Mouse (Mus musculus): ENCODE measurements at regions not wholly inside any gene's neighbourhood (a gene's known extent, or its start where the extent isn't known, plus 50 kb on each side); places are given as distances from the start of the nearest gene placed in this dataset.

GRCm38 (mm10) chr14:71895468-71895867 is 596.2 kb downstream of the Gm9195 start:
- no peak for DNase-seq (ENCODE audit: low read depth, low spot score)

DNA sequence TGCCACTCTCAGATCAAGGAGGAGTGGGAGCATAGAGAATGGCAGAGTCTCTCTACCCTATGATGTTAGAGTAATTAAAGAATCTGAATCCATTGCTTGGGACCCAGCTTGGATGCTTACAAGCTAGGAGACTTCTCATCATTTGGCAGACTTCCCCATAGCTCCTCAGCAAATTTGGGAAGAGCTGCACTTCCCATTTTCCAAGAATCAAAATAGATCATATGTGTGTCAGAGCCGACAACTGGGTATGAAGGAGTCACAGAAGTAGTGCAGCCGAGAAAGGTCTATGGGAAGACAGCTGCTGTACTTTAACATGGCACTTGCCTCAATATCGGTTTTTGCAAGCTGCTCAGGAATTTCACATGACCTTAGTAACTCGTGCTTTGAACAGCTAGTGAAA is 596.8 kb downstream of the Gm9195 start:
- DNase-seq (ENCODE audit: low read depth, low spot score) = no peak

DNA sequence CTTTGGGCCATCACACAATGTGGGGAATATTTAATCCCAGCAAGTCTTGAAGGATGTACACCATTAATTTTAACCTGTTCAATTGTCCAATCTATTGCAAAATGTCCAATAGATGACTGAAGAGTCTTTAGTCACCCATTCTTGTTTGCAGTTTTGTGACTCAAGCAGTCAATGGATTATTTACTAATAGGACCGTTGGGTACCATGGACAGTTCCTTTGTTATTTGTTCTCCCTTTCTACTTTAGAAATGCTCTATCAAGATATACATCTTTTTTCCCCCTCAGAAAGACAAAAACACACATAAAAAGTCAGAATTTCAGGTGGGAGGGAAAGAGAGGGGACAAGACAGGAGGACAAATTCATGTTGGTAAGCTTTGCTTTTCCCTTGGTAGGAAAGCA is 598.3 kb downstream of the Gm9195 start:
- no peak for DNase-seq (ENCODE audit: low read depth, low spot score)

GRCm38 (mm10) chr14:71891667-71892066 is 600.0 kb downstream of the Gm9195 start:
- DNase-seq (ENCODE audit: low read depth, low spot score) = no peak

GRCm38 (mm10) chr14:71882871-71883270 is 608.8 kb downstream of the Gm9195 start:
- no peak for DNase-seq (ENCODE audit: low read depth, low spot score)

- no peak for DNase-seq (ENCODE audit: low read depth, low spot score)
Observed at GRCm38 (mm10) chr14:71845546-71845945, 646.1 kb downstream of the Gm9195 start.

- no peak for DNase-seq (ENCODE audit: low read depth, low spot score)
Observed at GRCm38 (mm10) chr14:71808863-71809487, 682.7 kb downstream of the Gm9195 start.

GRCm38 (mm10) chr14:71805624-71806023 is 686.0 kb downstream of the Gm9195 start:
- DNase-seq (ENCODE audit: low read depth, low spot score) = no peak

DNA sequence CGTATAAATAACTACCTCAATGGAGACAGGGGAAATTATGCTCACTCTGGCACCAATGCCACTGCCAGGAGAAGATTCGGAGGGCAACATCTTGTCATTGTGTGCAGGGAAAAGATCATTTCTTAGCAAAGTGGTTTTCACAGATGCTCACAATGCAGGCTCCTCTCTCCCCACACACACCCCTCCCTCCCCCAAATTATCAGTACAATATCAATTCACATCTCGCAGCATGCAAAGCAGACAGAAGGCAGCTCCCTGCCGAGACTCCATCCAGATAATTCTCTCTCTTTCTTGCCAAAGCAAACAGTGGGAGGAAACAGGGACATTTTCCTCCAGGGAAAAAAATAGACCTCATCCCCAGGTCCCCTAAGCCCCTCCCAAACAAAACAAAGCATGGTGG is 691.8 kb downstream of the Gm9195 start:
- no peak for DNase-seq (ENCODE audit: low read depth, low spot score)

DNA sequence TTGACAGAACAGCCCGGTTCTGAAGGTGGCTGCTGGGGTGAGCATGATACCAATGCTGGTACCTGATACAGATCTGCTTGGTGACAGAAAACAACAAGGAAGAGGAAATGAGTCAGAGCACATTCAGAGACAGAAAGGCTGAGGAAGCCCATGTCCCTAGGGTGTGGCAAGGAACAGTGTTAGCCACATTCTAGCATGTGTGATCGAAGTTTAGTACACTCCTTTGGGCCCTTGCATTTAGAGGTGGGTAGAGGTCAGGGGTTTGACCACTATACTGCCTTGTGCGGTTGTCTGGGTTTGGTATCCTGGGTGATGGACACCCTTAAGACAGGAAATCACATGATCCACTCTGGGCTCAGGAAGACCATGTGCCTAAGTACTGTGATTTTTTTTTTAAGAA is 695.9 kb downstream of the Gm9195 start:
- peak; percentile 18 for DNase-seq (ENCODE audit: low read depth, low spot score)

GRCm38 (mm10) chr14:71776990-71777525 is 714.6 kb downstream of the Gm9195 start:
- DNase-seq (ENCODE audit: low read depth, low spot score) = no peak

GRCm38 (mm10) chr14:71766856-71767255 is 724.8 kb downstream of the Gm9195 start:
- no peak for DNase-seq (ENCODE audit: low read depth, low spot score)

GRCm38 (mm10) chr14:71728542-71728941 is 763.1 kb downstream of the Gm9195 start:
- DNase-seq (ENCODE audit: low read depth, low spot score) = no peak

GRCm38 (mm10) chr14:71723526-71723925 is 768.1 kb downstream of the Gm9195 start:
- DNase-seq (ENCODE audit: low read depth, low spot score) = no peak

- DNase-seq (ENCODE audit: low read depth, low spot score) = no peak
Observed at GRCm38 (mm10) chr14:71709528-71710289, 781.9 kb downstream of the Gm9195 start.

DNA sequence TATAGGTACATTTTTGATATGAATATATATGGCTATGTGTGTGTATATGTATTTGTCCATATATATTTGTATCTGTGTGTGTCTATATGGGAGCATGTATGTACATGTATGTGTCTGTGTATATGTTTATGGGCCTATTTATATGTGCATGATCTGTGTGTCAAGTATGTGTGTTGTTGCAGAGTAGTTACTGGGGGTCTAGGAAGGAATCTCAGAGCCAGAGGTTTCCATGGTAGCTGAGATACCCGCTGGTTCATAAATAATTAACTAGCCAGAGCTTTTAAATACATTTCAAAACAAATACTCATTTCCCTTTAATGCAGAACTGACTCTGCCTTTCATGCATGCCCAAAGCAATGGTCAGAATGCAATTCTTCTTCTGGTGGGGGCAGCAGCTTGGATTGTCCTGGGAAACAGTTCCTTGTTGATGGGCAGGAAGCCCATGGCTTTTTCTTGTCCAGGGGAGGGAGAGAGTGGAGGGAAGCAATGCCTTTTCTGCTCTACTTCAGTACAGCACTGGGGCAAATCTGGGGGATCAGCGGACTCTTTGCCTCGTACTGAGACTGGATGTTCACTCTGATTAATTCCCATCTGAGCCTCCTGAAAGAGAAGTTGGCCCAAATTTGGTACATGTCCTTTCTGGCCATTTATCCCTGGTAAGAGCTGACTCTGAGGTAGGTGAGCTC is 798.7 kb downstream of the Gm9195 start:
- DNase-seq (ENCODE audit: low read depth, low spot score) = no peak

DNA sequence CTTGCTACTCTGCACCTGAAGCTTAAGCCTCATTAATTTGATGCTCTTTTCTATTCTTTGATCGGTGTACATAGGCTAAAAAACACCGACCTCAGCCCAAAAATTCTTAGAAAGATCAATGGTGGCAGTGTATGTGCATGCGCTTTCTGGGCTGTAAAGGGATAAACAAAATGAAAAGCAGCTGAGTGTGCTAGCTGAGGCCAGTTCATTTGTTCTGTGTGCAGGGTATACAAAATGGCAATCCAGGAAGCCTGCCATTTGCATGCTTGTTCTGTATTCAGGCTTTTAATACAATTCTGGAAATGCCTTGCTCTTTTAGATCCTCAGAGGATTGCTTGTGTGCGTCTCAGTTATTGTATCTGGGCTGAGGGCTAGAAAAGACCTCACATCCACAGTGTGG is 817.1 kb downstream of the Gm9195 start:
- DNase-seq (ENCODE audit: low read depth, low spot score) = no peak

- no peak for DNase-seq (ENCODE audit: low read depth, low spot score)
Observed at GRCm38 (mm10) chr14:71673837-71674236, 817.8 kb downstream of the Gm9195 start.

- no peak for DNase-seq (ENCODE audit: low read depth, low spot score)
Observed at GRCm38 (mm10) chr14:71672481-71672880, 819.2 kb downstream of the Gm9195 start.

GRCm38 (mm10) chr14:71671994-71672393 is 819.6 kb downstream of the Gm9195 start:
- DNase-seq (ENCODE audit: low read depth, low spot score) = no peak

DNA sequence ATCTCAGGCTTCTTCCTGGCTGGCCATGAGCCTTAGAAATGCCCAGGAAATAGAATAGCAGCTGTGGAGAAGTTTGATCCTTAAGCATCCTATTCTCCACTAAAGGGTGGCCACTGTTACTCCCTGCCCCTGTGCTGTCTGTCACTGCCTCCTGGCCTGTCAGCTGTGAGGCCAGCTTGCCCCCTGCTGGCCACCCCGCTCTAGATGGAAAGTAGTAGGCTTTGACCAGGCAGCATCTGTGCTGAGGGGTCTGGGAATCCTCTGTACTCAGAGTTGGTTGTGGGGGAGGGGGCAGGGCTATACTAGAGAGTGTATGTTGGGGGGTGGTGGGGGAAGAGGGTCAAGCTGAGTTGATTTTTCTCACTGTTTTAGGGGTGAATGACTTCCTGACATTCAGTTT is 821.2 kb downstream of the Gm9195 start:
- DNase-seq (ENCODE audit: low read depth, low spot score) = peak; percentile 7

- DNase-seq (ENCODE audit: low read depth, low spot score) = no peak
Observed at GRCm38 (mm10) chr14:71666656-71667055, 825.0 kb downstream of the Gm9195 start.
